Mouse (Mus musculus): ENCODE results near the gene Atp6v0a4. TPM values are rescaled to one million over a fixed set of nuclear protein-coding genes. Genes with fewer than 3 reads are reported as not detected.

Atp6v0a4 gene
- total RNA-seq, 1 experiment from 2014 or later = 0.79 TPM

Other genes with a start within 250 kb of the Atp6v0a4 start
- 1.7 and 1.9 TPM in 2 replicates for gene Svopl, start 77.6 kb downstream of the Atp6v0a4 start, total RNA-seq (2021)
- gene Tmem213, start 15.3 kb downstream of the Atp6v0a4 start, total RNA-seq (2021) = not detected in 2 replicates
- gene D630045J12Rik, start 129.4 kb upstream of the Atp6v0a4 start, total RNA-seq (2021) = 4.3 and 5.1 TPM in 2 replicates
- 4.9 TPM in 2 replicates for gene Zc3hav1l, start 174.7 kb upstream of the Atp6v0a4 start, total RNA-seq (2021)
- gene Zc3hav1, start 230.0 kb upstream of the Atp6v0a4 start, total RNA-seq (2021) = 64.6 and 70.3 TPM in 2 replicates